8 mouse cellular contexts compared by ENCODE assay signal in the genomic region with DNA sequence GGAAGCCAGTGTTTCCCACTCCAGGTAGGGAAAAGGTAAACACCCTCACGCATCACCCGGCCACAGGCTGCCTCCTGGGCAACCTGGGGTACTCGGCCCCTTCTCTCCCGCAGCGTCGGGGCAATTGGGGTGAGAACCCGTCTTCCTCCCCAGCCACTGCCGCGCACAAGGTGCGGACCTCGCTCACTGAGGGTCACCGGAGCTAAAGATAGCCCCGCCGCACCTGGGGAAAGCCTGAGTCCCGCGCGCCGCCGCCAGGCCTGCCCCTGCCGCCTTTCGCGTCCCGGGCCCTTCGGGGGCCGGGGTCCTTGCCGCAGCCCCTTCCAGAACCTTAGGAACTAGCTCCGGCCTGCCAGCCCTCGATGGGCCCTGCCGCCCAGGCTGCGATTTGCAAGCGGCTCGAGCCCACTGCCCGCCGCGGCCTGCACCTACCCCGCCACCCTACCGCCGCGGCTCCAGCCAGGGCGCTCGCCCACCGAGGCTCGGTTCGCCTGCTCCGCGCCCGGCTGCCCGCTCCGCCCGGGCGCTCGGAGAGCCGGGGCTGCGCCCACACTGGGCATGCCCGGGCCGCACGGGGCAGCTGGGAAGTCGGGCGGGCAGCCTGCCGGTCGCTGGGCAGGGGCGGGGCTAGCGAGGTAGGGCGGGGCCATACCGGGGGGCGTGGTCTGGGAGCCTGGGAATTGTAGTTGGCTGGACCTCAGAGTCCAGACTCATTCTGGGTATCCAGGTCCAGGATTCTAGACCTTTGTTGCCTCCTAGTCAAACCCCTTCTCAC. TPM values are rescaled to one million over a fixed set of nuclear protein-coding genes. Genes with fewer than 3 reads are reported as not detected.
DNase-seq lines count a peak whose midpoint lies in the region; ATAC-seq and TF ChIP-seq lines count a peak whose summit lies in the region.

A gene (minus strand): TSS at position 613 of the 775 bp plus-strand sequence.

- H3ac ChIP-seq in myocyte (ENCODE audit: control insufficient read depth, insufficient read length), result peak within 1 kb of the TSS; percentile 85

- peaks cover 9% of the 10 kb centered on the region for H3K36me3 ChIP-seq in heart, embryonic 13.5 days
- peaks cover 3% of the 10 kb centered on the region; the same call in 1 of the 2 replicates for H3K36me3 ChIP-seq in liver, embryonic 11.5 days (ENCODE audit: control insufficient read depth, insufficient read depth, low read length)
- H3K36me3 ChIP-seq in myocyte (ENCODE audit: control insufficient read depth, insufficient read depth), result no peaks in the 10 kb centered on the region

- peak within 1 kb of the TSS; percentile 87 for H3K4me2 ChIP-seq in heart, embryonic 13.5 days
- peak within 1 kb of the TSS; percentile 88 for H3K4me2 ChIP-seq in liver, embryonic 11.5 days
- H3K4me2 ChIP-seq in myocyte (ENCODE audit: low read depth), result peak within 1 kb of the TSS; percentile 93

- peak within 1 kb of the TSS; percentile 96 for H3K4me3 ChIP-seq in heart, embryonic 13.5 days
- H3K4me3 ChIP-seq in liver, embryonic 11.5 days (ENCODE audit: low read depth, low read length), result peak within 1 kb of the TSS; percentile 94
- H3K4me3 ChIP-seq in myocyte, result peak within 1 kb of the TSS; percentile 58

- peak; percentile 97 for ATAC-seq in heart, embryonic 13.5 days (ENCODE audit: extremely low read depth, insufficient number of reproducible peaks, low FRiP score, low TSS enrichment)
- ATAC-seq in liver, embryonic 11.5 days (replicated peaks; ENCODE audit: low FRiP score), result peak; percentile 97

- H3K9ac ChIP-seq in heart, embryonic 13.5 days, result peak within 1 kb of the TSS; percentile 98
- peak within 1 kb of the TSS; percentile 93 for H3K9ac ChIP-seq in liver, embryonic 11.5 days (ENCODE audit: low read depth, low read length)

- no peaks in the 10 kb centered on the region for H3K27me3 ChIP-seq in heart, embryonic 13.5 days (replicated peaks)
- no peaks in the 10 kb centered on the region for H3K27me3 ChIP-seq in liver, embryonic 11.5 days (replicated peaks; ENCODE audit: control insufficient read depth, insufficient read depth, low read length)
- H3K27me3 ChIP-seq in myocyte (ENCODE audit: control insufficient read depth, insufficient read depth, insufficient read length), result no peaks in the 10 kb centered on the region

- H3K9me3 ChIP-seq in heart, embryonic 13.5 days, result no peaks in the 10 kb centered on the region
- H3K9me3 ChIP-seq in liver, embryonic 11.5 days (ENCODE audit: control insufficient read depth, low read length), result no peaks in the 10 kb centered on the region

- peaks cover 28% of the 10 kb centered on the region for H3K4me1 ChIP-seq in heart, embryonic 13.5 days
- peaks cover 7% of the 10 kb centered on the region; the same call in 1 of the 2 replicates for H3K4me1 ChIP-seq in liver, embryonic 11.5 days (replicated peaks; ENCODE audit: control insufficient read depth, insufficient read depth, low read length)

- H3K79me2 ChIP-seq in myocyte (ENCODE audit: control insufficient read depth, insufficient read depth), result peaks cover 33% of the 10 kb centered on the region

- H3K27ac ChIP-seq in heart, embryonic 13.5 days (replicated peaks), result peak within 1 kb of the TSS; percentile 66
- H3K27ac ChIP-seq in liver, embryonic 11.5 days (ENCODE audit: low read depth, low read length), result peak within 1 kb of the TSS; percentile 73

- peak; percentile 95 for TF ChIP-seq POLR2A in myocyte (IDR thresholded peaks at IDR 0.05; ENCODE audit: insufficient read length, low read depth)

- under 1% methylated on average over 66 of the region's 66 CpGs for WGBS in heart, embryonic 13.5 days
- WGBS in liver, embryonic 11.5 days, result under 1% methylated on average over 64 of the region's 66 CpGs

- peak; percentile 76 for DNase-seq in CD4-positive, CD25-positive, alpha-beta regulatory T cell, adult 2 months (ENCODE audit: low read depth, low spot score)
- DNase-seq in c-Kit-negative CD71-positive TER-119-positive erythroid progenitor cells, embryonic 14.5 days (ENCODE audit: low read depth, low spot score), result peak; percentile 67
- peak; percentile 61 for DNase-seq in fibroblast of lung, adult 2 months (ENCODE audit: low read depth)
- peak; percentile 98 for DNase-seq in kidney, postnatal 10 days
- DNase-seq in liver, embryonic 11.5 days (ENCODE audit: low spot score), result peak; percentile 91
- DNase-seq in spleen, postnatal 4 days (ENCODE audit: low spot score in 2 of 2), result peak; percentile 93 to 95

TF ChIP-seq in myocyte, 11 proteins besides CTCF, POLR2A, EP300 and RAD21:
- TF ChIP-seq CEBPB (IDR thresholded peaks at IDR 0.05; ENCODE audit: insufficient read depth, poor library complexity, severe bottlenecking) (no peak), MYOG (IDR thresholded peaks at IDR 0.05; ENCODE audit: control insufficient read depth in 1 of 3, insufficient read depth in 1 of 3, insufficient read length in 2 of 3, low read depth in 2 of 3) (peak in 1 of 3 experiments; percentile 19), POLR2AphosphoS2 (IDR thresholded peaks at IDR 0.05; ENCODE audit: insufficient read length, low read depth) (peak; percentile 85)

RNA-seq across cellular contexts. Expression of the gene that starts here (rescaled TPM):
- 63.4 and 70.9 TPM in 2 replicates for polyA plus RNA-seq in heart, embryonic 13.5 days (2015; fragmentation: Nextera tagmentation; extraction: Ambion mirVana)
- polyA plus RNA-seq in liver, embryonic 11.5 days (2014; fragmentation: Nextera tagmentation; extraction: Ambion mirVana), result 39.4 and 45.0 TPM in 2 replicates
- 57.5 TPM for polyA plus RNA-seq in myocyte (2012; fragmentation: generic; extraction: Trizol)

Comparison
In these comparisons a context has a peak if more than half of its experiments do, and no peak if none do; other contexts are left out.
1. Peak in every context shown above with its lines: DNase-seq, ATAC-seq, H3K4me3 ChIP-seq and H3K27ac ChIP-seq.